Mouse (Mus musculus): ENCODE results near the gene Nab1. TPM values are rescaled to one million over a fixed set of nuclear protein-coding genes. Genes with fewer than 3 reads are reported as not detected.

Gene Nab1
- total RNA-seq, 2 experiments from 2014 or later: 20.2 to 27.4 TPM

- intact Hi-C loops (cut with DNase I): no loop called here
Measured at GRCm38 (mm10) chr1:52484980-52485379, 15.5 kb downstream of the Nab1 start.

DNA sequence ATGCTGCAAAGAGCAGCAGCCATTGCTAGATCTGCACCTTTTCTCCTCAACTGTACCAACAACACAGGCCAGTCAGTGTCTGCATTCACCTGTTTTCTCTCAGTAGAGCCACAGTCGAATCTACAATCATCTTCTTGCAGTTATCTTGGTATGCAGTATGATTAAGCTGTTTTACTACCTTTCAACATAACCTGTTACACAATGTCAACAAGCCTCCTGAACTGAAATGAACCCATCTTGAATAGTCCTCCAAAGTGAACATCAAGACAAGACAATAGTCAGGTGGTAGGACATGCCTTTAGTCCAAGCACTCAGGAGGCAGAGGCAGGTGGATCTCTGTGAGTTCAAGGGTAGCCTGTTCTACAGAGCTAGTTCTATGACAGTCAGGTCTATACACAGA, 26.2 kb downstream of the Nab1 start:
- intact Hi-C loops (cut with DNase I): no loop called here

More at GRCm38 (mm10) chr1:52484980-52485379, 15.5 kb downstream of the Nab1 start:
- DNase-seq: no peak

GRCm38 (mm10) chr1:52470811-52471489, 29.5 kb downstream of the Nab1 start:
- intact Hi-C loops (cut with DNase I): no loop called here
- DNase-seq: no peak

More for the DNA sequence above, 26.2 kb downstream of the Nab1 start:
- DNase-seq: no peak

GRCm38 (mm10) chr1:52470326-52470725, 30.2 kb downstream of the Nab1 start:
- intact Hi-C loops (cut with DNase I): no loop called here
- DNase-seq: no peak

DNA sequence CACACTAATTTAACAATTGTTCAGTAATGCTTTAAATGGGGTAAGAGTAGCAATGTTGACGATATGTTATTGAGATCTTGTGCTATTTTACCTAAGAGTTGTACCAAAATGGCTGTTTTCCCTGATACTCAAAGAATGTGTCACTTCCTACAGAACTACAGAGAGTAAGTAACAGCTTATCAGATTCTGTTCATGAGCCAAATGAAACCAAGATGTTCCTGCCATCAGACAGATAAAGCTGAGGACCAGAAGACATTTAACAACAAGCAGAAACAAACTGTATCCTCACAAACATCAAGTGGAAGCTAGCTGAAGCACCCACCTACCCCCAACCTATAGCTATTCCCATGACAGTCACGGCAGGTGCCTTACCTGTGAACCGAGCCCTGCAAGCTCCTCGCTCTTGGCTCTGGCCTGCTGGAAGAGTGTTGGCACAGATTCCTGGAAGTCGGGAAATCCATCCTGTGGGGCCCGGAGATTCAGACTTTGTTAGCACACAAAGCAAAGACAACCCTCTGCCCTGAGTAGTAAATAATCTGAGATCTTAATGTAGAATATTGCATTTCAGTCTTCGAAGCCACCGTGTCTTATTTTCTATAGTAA, 33.9 kb downstream of the Nab1 start:
- intact Hi-C loops (cut with DNase I): no loop called here
- DNase-seq: no peak

DNA sequence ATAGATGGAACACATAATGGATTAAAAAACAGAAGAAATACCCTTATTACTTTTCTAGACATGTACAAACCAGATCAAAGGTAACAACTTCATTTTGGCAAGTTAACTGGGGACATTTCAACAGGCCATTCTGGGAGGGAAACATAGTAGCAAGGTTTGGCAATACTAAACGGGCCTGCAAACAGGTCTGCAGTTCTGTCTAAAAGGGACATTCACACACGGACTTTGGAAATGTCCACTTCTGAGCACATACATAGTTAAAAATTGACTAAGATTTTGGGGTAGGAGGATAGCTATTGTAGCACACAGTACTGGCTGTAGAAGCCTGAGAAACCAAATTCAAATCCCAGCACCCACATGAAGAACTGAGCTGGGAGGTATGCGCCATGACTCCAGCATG, 34.6 kb downstream of the Nab1 start:
- no peak for DNase-seq
- intact Hi-C loops (cut with DNase I): no loop called here

GRCm38 (mm10) chr1:52465264-52465663, 35.2 kb downstream of the Nab1 start:
- intact Hi-C loops (cut with DNase I): no loop called here
- no peak for DNase-seq

GRCm38 (mm10) chr1:52463305-52463704, 37.2 kb downstream of the Nab1 start:
- intact Hi-C loops (cut with DNase I): no loop called here
- DNase-seq: no peak

GRCm38 (mm10) chr1:52456571-52456970, 43.9 kb downstream of the Nab1 start:
- intact Hi-C loops (cut with DNase I): no loop called here
- no peak for DNase-seq

GRCm38 (mm10) chr1:52454509-52455001, 45.9 kb downstream of the Nab1 start:
- intact Hi-C loops (cut with DNase I): no loop called here
- peak; percentile 15 to 22 for DNase-seq

DNA sequence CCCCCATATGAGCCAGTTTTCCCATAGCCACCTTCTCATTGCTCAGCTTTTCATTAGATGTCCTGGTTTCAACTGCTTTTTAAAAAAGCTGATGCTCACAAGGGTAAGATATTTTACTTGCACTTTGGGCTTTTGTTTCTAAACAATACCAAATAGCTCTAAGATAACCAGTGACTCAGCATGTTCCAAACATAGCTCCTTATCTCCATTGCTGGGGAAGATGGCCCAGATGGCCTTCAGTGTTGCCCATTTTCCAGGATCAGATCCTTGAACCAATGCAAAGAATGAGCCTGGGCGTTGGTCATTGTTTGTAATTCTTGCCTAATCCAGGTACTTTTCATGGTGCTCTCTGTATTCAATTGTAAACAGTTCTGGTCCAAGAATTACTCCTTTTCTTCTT, 49.1 kb downstream of the Nab1 start:
- no peak for DNase-seq
- intact Hi-C loops (cut with DNase I): no loop called here

DNA sequence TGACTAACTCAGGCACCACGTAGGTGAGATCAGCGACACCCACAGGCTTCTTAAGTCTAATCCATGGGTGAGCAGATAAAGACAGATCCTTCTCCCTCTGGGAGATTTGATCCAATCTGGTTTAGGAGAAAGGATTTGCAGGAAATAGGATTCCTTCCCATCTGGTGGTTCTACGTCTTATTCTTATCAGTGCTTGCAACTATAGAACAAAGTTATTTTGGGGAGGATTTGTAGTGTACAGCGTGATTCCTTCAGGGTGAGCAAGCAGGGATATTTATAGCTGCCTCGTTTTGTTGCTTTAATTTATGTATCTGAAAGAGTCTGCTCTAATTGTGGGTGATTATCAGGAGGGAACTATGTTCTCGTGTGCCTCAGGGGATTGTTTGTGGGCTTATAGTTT, 64.6 kb downstream of the Nab1 start:
- intact Hi-C loops (cut with DNase I): no loop called here
- no peak for DNase-seq

- intact Hi-C loops (cut with DNase I): no loop called here
- no peak for DNase-seq
Measured at GRCm38 (mm10) chr1:52434085-52434484, 66.4 kb downstream of the Nab1 start.

DNA sequence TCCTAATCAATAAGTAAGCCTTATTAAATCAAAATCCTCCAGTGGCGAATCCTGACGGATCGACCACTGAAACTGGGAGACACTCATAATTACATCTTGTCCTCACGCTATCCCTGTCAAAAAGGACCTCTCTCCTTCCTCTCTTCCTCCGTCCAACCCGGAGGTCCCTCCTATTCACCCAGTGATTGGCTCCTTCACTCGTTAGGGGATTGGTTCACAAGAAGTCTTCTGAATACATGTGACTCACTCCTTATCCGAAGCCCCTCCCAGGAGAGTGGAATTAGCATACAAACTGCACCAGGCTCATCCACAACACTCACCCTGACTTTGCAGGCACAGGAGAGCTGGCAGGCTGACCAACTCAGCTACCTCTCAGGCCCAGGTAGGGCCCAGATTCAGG, 68.7 kb downstream of the Nab1 start:
- intact Hi-C loops (cut with DNase I): no loop called here
- no peak for DNase-seq

DNA sequence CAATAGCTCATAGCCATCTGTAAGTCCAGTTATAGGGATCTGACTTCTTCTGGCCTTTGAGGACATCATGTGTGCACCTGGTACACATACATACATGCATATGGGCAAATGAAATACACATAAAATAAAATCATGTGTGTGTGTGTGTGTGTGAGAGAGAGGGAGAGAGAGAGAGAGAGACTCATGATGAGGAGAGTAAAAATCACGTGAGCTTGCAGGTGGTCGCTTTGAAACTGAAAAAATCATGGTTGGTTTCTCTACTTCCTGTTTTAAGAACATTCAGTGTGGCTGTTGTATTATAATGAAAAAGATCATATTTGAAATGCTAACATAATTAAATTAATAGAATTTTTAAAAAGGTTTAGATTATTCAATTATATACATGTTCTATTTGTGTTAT, 69.9 kb downstream of the Nab1 start:
- intact Hi-C loops (cut with DNase I): no loop called here
- DNase-seq: no peak

GRCm38 (mm10) chr1:52430116-52430515, 70.4 kb downstream of the Nab1 start:
- DNase-seq: no peak
- intact Hi-C loops (cut with DNase I): no loop called here

DNA sequence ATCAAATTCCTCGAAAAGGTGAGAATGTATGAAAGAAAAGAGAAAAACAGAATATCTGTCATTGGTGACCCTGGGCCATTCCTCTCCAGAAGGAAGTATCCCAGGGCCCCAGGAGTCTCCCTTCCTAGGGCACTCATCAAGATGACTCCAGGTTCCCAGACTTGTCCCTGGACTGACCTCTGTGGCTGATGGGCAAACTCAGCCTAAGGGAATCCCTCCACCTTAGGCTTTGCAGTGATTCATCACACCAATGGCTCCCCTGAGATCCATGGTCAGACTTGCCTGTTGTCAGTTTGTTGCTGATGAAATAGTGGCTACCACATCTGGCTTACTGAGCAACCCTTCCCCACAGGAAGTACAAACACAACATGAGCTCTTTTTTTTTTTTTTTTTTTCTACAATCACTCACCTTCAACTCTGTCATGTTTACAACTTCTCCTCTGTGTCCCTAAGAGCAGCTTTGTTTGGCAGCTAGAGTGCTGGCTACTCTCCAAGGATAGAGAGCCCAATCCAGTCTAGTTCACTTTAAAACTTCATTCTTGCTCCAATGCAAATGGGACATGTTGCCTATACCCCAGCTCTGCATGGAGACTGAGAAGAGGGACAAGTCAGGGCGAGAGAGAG, 72.5 kb downstream of the Nab1 start:
- DNase-seq: no peak
- intact Hi-C loops (cut with DNase I): no loop called here

DNA sequence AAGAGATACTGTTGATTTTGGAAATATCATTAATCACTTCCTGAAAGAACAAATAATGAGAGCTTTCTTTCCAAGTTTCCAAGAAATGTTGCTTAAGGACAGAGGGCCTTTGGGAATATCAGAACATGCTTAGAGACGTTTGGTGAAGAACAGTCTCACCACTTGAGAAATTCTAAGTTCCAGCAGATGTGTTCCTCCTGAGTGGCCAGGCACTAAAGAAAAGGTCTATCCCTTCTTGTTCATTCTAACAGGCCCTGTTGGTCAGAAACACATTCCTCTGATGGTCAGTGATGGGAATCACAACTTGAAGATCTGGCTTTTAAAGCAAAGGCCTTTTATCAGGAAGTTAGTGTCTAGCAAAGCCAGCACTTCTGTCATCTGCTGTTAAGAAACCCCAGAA, 76.6 kb downstream of the Nab1 start:
- DNase-seq: no peak
- intact Hi-C loops (cut with DNase I): no loop called here

DNA sequence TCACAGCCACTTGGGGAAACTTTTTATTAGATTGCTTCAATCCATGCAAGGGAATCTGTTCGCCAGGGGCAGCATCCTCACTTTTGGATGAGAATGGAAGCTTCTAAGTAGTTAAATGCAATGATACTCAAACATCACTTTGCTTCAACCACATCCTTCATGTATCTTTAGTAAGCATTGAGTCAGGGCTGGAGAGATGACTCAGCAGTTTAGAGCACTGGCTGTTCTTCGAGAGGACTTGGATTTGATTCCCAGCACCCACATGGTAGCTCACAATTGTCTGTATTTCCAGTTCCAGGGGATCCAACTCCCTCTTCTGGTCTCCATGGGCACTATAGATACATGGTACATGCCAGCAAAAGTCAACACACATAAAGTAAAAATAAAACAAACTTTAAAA, 77.4 kb downstream of the Nab1 start:
- intact Hi-C loops (cut with DNase I): no loop called here
- no peak for DNase-seq

DNA sequence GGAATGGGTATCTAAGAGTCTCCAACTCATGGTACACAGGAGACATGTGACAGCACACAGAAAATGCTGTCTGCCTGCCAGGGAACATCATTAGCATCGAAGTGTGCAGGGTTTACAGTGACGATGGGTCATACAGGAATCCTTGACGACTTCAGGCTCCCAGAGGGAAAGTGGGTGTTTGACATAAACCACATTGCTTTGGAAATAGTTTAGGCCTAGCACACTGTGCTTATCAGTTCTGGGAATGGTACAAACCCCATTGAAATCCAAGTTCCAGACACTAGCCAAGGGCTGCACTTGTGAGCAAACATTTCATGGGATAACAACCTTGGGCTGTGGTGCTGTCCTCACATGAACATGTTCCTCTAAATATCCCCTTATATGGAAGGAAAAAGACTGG, 78.3 kb downstream of the Nab1 start:
- intact Hi-C loops (cut with DNase I): no loop called here
- DNase-seq: peak; percentile 15 to 29

- DNase-seq: no peak
- intact Hi-C loops (cut with DNase I): no loop called here
Measured at GRCm38 (mm10) chr1:52421623-52422022, 78.9 kb downstream of the Nab1 start.

Measured in heart, postnatal 36 days (tissue).